Mouse (Mus musculus): ENCODE results near the gene Gm20481. TPM values are rescaled to one million over a fixed set of nuclear protein-coding genes. Genes with fewer than 3 reads are reported as not detected.
"Not testable (repeated sequence)": the region's sequence is repeated elsewhere in the genome, so short reads cannot be mapped to it uniquely, and the experiment has no call there.

Gene Gm20481
- polyA plus RNA-seq, 1 experiment, result not detected

DNA sequence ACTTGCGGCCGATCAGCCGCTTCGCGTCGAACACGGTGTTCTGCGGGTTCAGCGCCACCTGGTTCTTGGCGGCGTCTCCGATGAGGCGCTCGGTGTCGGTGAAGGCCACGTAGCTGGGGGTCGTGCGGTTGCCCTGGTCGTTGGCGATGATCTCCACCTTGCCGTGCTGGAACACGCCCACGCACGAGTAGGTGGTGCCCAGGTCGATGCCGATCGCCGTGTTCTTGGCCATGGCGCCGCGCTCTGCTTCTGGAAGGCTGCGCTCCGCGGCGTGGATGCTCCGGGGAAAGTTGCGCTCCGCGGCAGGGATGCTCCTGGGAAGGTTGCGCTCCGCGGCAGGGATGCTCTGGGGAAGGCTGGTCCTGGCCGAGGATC lies 2.0 kb downstream of the Gm20481 start:
- WGBS, result 1% methylated on average over 28 of the region's 43 CpGs
- DNase-seq (ENCODE audit: low read depth, low spot score), result not testable (repeated sequence)

GRCm38 (mm10) chr17:34972069-34972749 lies 2.5 kb downstream of the Gm20481 start, which contains the start of the genes Hspa1a and Hspa1l:
Hspa1a (minus strand) TSS chr17:34972156.
Hspa1l (plus strand) TSS chr17:34972703.
- not testable (repeated sequence) for DNase-seq (ENCODE audit: low read depth, low spot score)
- WGBS, result under 1% methylated on average over 33 of the region's 33 CpGs

DNA sequence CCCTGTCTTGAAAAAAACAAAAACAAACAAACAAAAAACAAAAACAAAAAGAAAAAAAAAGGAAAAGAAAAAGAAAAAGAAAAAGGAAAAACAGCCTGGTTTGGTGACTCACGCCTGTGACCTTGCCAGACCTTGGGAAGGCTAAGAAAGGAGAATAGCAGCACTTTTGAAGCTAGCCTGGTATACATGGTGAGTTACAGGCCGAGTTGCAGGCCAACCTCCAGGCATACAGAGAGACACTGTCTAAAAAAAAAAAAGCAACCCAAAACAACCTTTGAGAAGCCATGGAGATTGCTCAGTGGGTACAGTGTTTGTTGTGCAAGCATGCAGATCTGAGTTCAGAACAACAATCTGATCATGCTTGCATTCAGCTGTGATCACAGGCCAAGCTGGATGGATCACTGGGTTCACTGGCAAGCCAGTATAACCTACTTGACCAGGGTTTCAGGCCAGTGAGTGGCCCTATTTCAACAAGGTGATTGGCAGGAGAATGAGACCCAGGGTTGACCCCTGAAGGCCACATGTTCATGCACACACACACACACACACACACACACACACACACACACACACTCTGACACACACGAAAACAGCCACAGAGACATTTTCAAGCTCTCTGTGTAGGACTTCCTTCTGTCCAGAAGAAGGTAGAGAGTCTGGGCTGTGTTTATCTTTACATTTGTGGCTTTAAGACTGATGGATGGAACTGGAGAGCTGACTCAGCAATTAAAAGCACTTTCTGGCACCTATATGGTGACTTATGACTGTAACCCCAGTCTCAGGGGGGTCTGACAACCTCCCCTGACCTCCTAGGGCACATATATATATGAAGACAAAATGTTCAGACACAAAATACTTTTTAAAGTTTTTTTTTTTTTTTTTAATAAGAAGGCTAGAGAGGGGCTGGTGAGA lies 6.1 kb downstream of the Gm20481 start:
- 88% methylated on average over 3 of the region's 3 CpGs for WGBS
- DNase-seq (ENCODE audit: low read depth, low spot score), result no peak

DNA sequence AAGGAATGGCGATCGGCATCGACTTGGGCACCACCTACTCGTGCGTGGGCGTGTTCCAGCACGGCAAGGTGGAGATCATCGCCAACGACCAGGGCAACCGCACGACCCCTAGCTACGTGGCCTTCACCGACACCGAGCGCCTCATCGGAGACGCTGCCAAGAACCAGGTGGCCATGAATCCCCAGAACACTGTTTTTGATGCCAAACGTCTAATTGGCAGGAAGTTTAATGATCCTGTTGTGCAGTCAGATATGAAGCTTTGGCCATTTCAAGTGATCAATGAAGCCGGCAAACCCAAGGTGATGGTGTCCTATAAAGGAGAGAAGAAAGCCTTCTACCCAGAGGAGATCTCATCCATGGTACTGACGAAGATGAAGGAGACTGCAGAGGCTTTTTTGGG lies 7.3 kb downstream of the Gm20481 start:
- no peak for DNase-seq (ENCODE audit: low read depth, low spot score)
- 96% methylated on average over 20 of the region's 20 CpGs for WGBS

DNA sequence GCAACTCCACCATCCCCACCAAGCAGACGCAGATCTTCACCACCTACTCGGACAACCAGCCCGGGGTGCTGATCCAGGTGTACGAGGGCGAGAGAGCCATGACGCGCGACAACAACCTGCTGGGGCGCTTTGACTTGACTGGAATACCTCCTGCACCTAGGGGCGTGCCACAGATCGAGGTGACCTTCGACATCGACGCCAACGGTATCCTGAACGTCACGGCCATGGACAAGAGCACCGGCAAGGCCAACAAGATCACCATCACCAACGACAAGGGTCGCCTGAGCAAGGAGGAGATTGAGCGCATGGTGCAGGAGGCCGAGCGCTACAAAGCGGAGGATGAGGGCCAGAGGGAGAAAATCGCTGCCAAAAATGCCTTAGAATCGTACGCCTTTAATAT lies 8.5 kb downstream of the Gm20481 start:
- DNase-seq (ENCODE audit: low read depth, low spot score), result no peak
- 92% methylated on average over 27 of the region's 27 CpGs for WGBS

DNA sequence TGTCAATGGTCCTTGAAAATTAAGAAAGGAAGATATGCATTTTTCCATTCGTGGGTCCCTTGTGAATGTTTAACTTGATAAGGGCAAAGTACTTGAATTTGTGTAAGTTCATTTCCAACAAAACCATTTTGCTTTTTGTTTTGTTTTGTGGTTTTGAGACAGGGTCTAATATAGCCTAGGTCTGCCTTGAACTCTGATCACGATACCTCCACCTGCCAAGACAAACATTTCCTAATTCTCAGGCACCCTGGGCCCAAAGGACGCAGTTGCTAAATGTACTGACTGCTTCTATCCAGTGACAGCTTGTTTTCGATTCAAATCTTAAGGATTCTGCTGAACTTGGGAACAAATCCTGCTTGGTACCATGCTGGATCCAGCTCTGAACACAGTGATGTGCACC lies 9.9 kb downstream of the Gm20481 start:
- DNase-seq (ENCODE audit: low read depth, low spot score), result no peak

DNA sequence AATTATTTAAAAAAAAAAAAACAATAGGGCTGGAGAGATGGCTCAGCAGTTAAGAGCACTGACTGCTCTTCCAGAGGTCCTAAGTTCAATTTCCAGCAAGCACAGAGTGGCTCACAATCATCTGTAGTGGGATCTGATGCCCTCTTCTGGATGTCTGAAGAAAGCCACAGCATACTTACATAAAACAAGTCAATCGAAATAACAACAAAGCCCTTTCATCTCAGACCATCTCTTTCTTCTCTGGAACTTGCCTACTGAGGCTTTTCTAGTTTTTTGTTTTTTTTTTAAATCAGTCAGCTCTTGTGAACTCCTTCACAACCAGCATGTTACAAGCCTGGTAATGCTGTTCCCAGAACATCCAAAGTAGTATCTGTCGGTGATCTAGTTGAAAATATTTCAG lies 10.9 kb downstream of the Gm20481 start:
- no peak for DNase-seq (ENCODE audit: low read depth, low spot score)
- 3% methylated on average over 2 of the region's 2 CpGs for WGBS

More for the DNA sequence above, 9.9 kb downstream of the Gm20481 start:
- WGBS, result 45% methylated on average over 4 of the region's 4 CpGs

DNA sequence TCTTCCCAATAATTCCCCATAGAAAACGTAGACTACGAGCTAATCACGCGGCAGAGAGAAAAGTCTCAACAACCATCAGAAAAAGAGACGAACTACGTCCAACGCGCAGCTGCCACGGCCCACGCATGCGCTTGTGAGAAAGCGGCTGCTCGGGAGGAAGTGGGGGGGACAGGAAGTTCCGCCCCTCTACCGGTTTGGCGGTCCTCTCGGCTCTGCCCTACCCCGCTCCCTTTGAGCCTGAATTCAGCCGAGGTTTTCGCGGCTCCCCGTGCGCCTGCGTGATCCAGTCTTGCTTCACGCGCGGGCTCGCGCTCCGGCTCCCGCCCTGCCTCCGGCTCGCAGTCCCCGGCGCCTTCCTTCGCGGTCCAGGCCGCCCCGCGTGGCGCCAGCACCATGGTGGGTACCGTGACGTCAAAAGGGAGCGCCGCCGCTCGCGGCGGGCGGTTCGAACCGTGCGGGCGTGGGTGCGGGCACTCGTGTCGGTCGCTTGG lies 12.0 kb downstream of the Gm20481 start, which contains the start of gene Lsm2:
Gene Lsm2, plus strand, starts transcription at position 173 of the 491 bp plus-strand sequence.
- peak; percentile 85 for DNase-seq (ENCODE audit: low read depth, low spot score)
- WGBS, result under 1% methylated on average over 58 of the region's 58 CpGs

GRCm38 (mm10) chr17:34982328-34982727 lies 12.6 kb downstream of the Gm20481 start:
- WGBS, result under 1% methylated on average over 15 of the region's 15 CpGs

DNA sequence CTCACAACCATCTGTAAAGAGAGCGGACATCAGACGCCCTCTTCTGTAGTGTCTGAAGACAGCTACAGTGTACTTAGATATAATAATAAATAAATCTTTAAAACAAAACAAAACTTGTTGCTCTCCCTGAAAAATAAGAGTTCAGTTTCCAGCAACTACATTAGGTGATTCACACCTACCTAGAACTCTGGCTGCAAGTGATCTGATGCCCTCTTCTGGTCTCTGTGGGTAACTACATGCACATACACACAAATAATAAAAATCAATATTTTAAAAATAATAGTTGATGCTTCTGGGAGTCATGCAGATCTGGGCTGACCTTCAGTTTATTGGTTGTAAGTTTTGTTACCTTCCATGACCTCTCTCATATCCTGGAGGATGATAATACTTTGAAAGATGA lies 14.5 kb downstream of the Gm20481 start:
- no peak for DNase-seq (ENCODE audit: low read depth, low spot score)

More at GRCm38 (mm10) chr17:34982328-34982727, 12.6 kb downstream of the Gm20481 start:
- no peak for DNase-seq (ENCODE audit: low read depth, low spot score)

GRCm38 (mm10) chr17:34994751-34995150 lies 25.0 kb downstream of the Gm20481 start:
- DNase-seq (ENCODE audit: low read depth, low spot score), result no peak

More for the DNA sequence above, 14.5 kb downstream of the Gm20481 start:
- 68% methylated on average over 2 of the region's 2 CpGs for whole genome bisulfite sequencing

- 54% methylated on average over 4 of the region's 4 CpGs for WGBS
Measured at GRCm38 (mm10) chr17:34995192-34995591, 25.5 kb downstream of the Gm20481 start.

GRCm38 (mm10) chr17:34995927-34996326 lies 26.2 kb downstream of the Gm20481 start:
- WGBS, result 93% methylated on average over 4 of the region's 4 CpGs
- not testable (repeated sequence) for DNase-seq (ENCODE audit: low read depth, low spot score)

More at GRCm38 (mm10) chr17:34995192-34995591, 25.5 kb downstream of the Gm20481 start:
- not testable (repeated sequence) for DNase-seq (ENCODE audit: low read depth, low spot score)

GRCm38 (mm10) chr17:34996411-34997141 lies 26.9 kb downstream of the Gm20481 start:
- no peak for DNase-seq (ENCODE audit: low read depth, low spot score)
- 72% methylated on average over 14 of the region's 14 CpGs for WGBS

- WGBS, result 66% methylated on average over 5 of the region's 5 CpGs
Measured at GRCm38 (mm10) chr17:34997142-34997483, 27.4 kb downstream of the Gm20481 start.

DNA sequence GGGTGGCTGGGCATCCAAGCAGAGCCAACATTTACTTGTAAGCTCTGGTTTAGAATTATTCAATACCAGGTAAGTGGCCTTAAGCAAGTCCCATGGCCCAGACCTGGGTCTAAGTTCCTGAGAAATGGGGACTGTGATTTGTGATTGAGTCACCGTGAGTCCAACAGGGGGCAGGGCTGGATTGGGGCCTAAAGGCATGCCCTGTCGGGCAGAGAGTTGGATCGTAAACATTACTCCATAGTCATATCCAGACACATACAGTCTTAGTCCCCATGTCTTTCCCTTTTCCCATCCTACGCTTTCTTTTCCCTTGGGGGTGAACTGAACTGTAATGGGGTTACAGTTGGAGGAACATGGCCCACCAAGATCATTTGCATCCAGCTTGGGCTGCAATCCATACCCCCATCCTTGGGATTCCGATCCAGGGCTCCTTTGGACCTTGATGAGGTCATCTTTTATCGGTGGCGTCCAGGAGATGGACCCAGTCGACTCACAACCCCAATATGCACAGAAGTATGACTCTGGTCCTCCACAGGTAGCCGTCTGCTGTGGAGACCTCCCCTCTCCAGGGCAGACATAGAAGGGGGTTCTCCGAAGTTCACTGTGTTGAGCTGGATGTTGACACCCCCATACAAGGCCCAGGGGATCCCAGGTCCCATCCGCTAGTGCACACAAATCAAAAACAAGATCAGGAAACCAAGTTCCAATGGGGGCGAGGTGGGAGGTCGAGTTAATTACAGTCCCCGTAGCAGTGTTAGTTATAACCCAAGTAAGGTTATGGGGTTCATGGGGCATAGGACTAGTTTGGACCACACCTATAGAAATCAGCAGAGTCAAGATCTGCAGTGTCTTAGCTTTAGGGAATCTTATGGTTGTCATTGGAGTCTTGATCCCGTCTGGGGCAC lies 29.1 kb downstream of the Gm20481 start:
- WGBS, result 46% methylated on average over 15 of the region's 15 CpGs

More at GRCm38 (mm10) chr17:34997142-34997483, 27.4 kb downstream of the Gm20481 start:
- no peak for DNase-seq (ENCODE audit: low read depth, low spot score)

DNA sequence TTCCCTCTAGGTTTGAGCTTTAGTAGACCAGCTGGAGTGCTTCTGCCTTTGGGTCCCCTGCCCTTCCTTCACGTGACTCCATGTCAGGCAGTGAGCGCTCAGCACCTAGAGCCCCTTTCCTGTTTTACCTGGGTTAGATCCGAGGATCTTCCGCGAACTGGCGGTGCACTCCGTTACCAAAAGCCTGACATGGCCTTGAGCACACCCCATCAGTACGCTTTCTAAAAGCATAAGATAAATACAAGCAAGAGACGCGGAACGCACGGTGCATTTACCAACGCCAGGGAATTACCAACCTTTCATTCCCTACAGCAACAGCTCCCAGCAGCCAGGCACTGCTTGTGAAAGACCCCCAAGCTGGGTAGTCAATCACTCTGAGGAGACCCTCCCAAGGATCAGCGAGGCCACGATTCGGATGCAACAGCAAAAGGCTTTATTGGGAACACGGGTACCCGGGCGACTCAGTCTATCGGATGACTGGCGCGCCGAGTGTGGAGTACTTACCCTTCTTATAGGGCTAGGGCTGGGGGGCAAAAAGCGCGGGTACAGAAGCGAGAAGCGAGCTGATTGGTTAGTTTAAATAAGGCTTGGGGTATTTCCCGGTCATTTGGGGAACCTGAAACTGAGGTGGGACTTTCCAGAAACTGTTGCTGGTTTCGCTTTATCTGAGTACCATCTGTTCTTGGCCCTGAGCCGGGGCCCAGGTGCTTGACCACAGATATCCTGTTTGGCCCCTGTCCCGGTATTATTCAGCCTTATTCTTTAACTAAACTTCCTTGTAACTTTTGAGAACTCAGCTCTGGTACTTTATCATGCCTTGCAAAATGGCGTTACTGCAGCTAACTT lies 30.4 kb downstream of the Gm20481 start:
- 2% methylated on average over 30 of the region's 32 CpGs for WGBS
- DNase-seq (ENCODE audit: low read depth, low spot score), result not testable (repeated sequence)

More for the DNA sequence above, 29.1 kb downstream of the Gm20481 start:
- DNase-seq (ENCODE audit: low read depth, low spot score), result no peak

Measured in large intestine, adult 2 months (tissue).